Mouse (Mus musculus) forebrain, embryonic 13.5 days (tissue): ENCODE data around the gene Foxn3. TPM values are rescaled to one million over a fixed set of nuclear protein-coding genes. Genes with fewer than 3 reads are reported as not detected.
A peak's percentile ranks its signal among the peaks of the same experiment; 100 is the strongest.

ENCODE experiments used
- ATAC-seq: fragments of 200-750 bp; cut with Nextera tagmentation; 2 replicates; pipeline ENCODE4 v1.8.0; 2017
- H3K27ac ChIP-seq: fragments of 300-500 bp; sonication (generic); 2 replicates; pipeline ENCODE4 v1.5.1; 2015; ENCODE audit warnings: inconsistent platforms, mild to moderate bottlenecking, moderate library complexity
- H3K27me3 ChIP-seq: fragments of 300-500 bp; sonication (generic); 2 replicates; pipeline ENCODE4 v1.6.1; 2015; ENCODE audit warnings: mild to moderate bottlenecking, inconsistent platforms
- H3K36me3 ChIP-seq: fragments of 300-500 bp; sonication (generic); 2 replicates; pipeline ENCODE4 v1.6.1; 2015; ENCODE audit warnings: mild to moderate bottlenecking, inconsistent platforms; ENCODE audit not compliant: poor library complexity, severe bottlenecking
- H3K4me1 ChIP-seq: fragments of 300-500 bp; sonication (generic); 2 replicates; pipeline ENCODE4 v1.6.1; 2015; ENCODE audit warnings: inconsistent platforms
- H3K4me2 ChIP-seq: fragments of 300-500 bp; sonication (generic); 2 replicates; pipeline ENCODE4 v1.6.1; 2015; ENCODE audit warnings: inconsistent platforms, mild to moderate bottlenecking, moderate library complexity
- H3K4me3 ChIP-seq: fragments of 300-500 bp; sonication (generic); 2 replicates; pipeline ENCODE4 v1.5.1; 2015; ENCODE audit warnings: mild to moderate bottlenecking, inconsistent platforms
- H3K9ac ChIP-seq: fragments of 300-500 bp; sonication (generic); 2 replicates; pipeline ENCODE4 v1.6.1; 2015; ENCODE audit warnings: mild to moderate bottlenecking, inconsistent platforms
- H3K9me3 ChIP-seq: fragments of 300-500 bp; sonication (generic); replicated peaks from 2 replicates; pipeline ENCODE4 v1.6.1; 2016; ENCODE audit warnings: inconsistent platforms
- WGBS: fragments of 180-500 bp; shearing (Covaris S2); methylation state at CpG from one replicate; pipeline ENCODE4 v1.1.7; 2015; 5-methylcytosine and 5-hydroxymethylcytosine counted together
- polyA plus RNA-seq: library from polyadenylated mRNA; unstranded; fragments of >200 nt; fragmentation: Nextera tagmentation; extraction: Ambion mirVana; gene quantifications from 2 replicates; pipeline ENCODE4 v1.2.1, GENCODE M21; 2015

Gene Foxn3
- polyA plus RNA-seq, 1 experiment from 2014 or later: 83.5 TPM

DNA sequence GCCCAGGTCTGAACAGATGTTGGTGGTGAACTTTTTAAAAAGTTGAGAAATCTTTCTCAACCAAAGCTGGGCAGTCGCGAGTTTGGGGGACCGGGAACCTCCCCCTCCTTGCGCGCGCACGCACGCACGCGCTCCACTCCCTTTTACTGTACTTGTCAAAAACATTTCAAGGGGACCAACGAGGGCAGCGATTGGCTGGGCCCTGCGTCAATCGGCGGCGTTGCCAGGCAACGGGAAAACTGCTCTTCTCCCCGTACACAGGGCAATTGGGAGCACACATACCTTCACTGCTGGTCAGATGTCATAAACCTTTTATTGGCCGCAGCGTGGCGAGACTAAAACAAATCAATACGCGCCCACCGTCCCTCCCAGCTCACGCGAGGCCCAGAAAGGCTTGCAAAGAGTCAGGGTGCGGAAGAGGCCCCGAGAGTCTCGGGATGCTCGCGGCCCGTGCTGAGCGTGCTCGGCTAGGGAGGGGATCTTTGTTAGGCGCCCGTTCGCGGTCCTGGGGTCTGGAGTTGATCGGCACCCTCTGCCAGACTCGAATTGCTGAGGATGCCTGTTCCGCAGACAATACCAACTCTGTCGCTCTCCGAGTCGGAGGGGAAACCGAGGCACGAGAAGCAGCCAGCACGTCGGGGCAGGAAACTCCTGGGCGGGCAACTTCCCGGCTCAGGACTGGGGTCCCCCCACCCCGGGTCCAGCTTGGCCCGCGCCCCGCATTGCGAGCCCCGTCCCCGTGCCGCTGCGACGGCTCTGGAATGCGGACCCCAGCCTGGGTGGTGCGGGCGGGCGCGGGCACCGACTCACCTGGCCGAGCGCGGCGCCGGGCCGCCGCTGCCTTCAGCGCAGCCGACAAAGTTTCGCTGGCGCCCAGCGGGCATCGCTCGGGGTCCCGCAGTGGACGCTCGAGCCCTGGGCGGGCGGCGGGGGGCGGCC lies 171.2 kb downstream of the Foxn3 start:
- peaks cover 31% of the 10 kb centered on the region for H3K4me1 ChIP-seq
- peak overlapping the region; percentile 81 for H3K4me3 ChIP-seq
- no peaks in the 10 kb centered on the region; the same call in 1 of the 2 replicates for H3K27me3 ChIP-seq
- no peaks in the 10 kb centered on the region for H3K9me3 ChIP-seq
- peak overlapping the region; percentile 83 for H3K9ac ChIP-seq
- peaks cover 15% of the 10 kb centered on the region for H3K36me3 ChIP-seq
- H3K27ac ChIP-seq: peak overlapping the region; percentile 87
- peak; percentile 93 for ATAC-seq
- peak overlapping the region; percentile 84 for H3K4me2 ChIP-seq
- WGBS: under 1% methylated on average over 62 of the region's 87 CpGs

DNA sequence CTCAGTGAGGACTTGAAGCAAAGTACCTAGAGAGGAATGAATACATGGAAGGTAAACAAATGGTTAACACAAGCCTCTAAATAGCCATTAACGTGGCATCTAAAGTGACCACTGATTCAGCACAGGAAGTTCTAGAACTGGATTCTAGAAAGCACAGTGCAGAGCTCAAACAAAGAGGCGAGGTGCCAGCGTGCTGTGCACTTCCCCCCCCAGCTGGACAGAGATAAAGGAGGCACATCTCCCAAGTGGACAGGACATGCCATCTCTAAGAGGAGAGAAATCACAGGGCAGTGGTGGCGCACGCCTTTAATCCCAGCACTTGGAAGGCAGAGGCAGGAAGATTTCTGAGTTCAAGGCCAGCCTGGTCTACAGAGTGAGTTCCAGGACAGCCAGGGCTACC lies 173.0 kb downstream of the Foxn3 start:
- 78% methylated on average over 5 of the region's 5 CpGs for WGBS
- no peaks in the 10 kb centered on the region; the same call in 1 of the 2 replicates for H3K27me3 ChIP-seq
- H3K36me3 ChIP-seq: peaks cover 15% of the 10 kb centered on the region
- no peak overlapping the region for H3K9ac ChIP-seq
- peaks cover 49% of the 10 kb centered on the region for H3K4me1 ChIP-seq
- no peak overlapping the region for H3K4me3 ChIP-seq
- no peak overlapping the region for H3K27ac ChIP-seq
- H3K9me3 ChIP-seq: no peaks in the 10 kb centered on the region
- H3K4me2 ChIP-seq: no peak overlapping the region
- ATAC-seq: no peak

- no peak overlapping the region for H3K9ac ChIP-seq
- H3K27me3 ChIP-seq: no peaks in the 10 kb centered on the region
- H3K9me3 ChIP-seq: no peaks in the 10 kb centered on the region
- WGBS: 96% methylated on average over 7 of the region's 7 CpGs
- no peak overlapping the region for H3K27ac ChIP-seq
- peaks cover 15% of the 10 kb centered on the region for H3K36me3 ChIP-seq
- H3K4me3 ChIP-seq: no peak overlapping the region
- H3K4me1 ChIP-seq: peaks cover 54% of the 10 kb centered on the region
- no peak overlapping the region for H3K4me2 ChIP-seq
- ATAC-seq: no peak
Measured at GRCm38 (mm10) chr12:99389244-99389643, 174.1 kb downstream of the Foxn3 start.

GRCm38 (mm10) chr12:99385897-99386834 lies 177.2 kb downstream of the Foxn3 start:
- 65% methylated on average over 17 of the region's 17 CpGs for whole genome bisulfite sequencing
- H3K4me3 ChIP-seq: no peak overlapping the region
- H3K9ac ChIP-seq: no peak overlapping the region
- H3K9me3 ChIP-seq: no peaks in the 10 kb centered on the region
- H3K4me1 ChIP-seq: peaks cover 39% of the 10 kb centered on the region
- H3K4me2 ChIP-seq: no peak overlapping the region
- H3K27me3 ChIP-seq: no peaks in the 10 kb centered on the region
- H3K27ac ChIP-seq: peak overlapping the region; percentile 31; the same call in 1 of the 2 replicates
- no peak for ATAC-seq
- H3K36me3 ChIP-seq: peaks cover 37% of the 10 kb centered on the region

DNA sequence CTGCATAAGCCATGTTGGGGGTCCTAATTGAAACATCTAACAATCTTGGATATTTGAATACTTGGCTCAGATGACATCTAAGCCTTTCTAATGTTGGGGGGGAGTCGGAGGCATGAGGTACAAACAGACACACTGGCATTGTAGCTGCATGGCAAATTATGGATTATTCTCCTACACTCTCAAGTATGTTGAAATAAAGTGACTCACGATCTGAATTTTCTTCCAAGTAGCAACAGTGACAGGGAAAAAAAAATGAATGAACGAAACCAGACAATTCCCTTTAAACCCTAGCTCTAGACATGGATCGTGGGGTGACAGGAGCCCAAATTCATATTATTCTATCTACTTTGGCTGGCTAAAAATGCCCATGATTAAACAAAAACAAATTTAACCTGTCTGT lies 178.3 kb downstream of the Foxn3 start:
- H3K4me3 ChIP-seq: no peak overlapping the region
- H3K27me3 ChIP-seq: no peaks in the 10 kb centered on the region
- no peak for ATAC-seq
- H3K9me3 ChIP-seq: no peaks in the 10 kb centered on the region
- H3K4me2 ChIP-seq: no peak overlapping the region
- H3K4me1 ChIP-seq: peaks cover 40% of the 10 kb centered on the region
- H3K27ac ChIP-seq: no peak overlapping the region
- H3K36me3 ChIP-seq: peaks cover 41% of the 10 kb centered on the region
- H3K9ac ChIP-seq: no peak overlapping the region
- 89% methylated on average over 4 of the region's 4 CpGs for WGBS

GRCm38 (mm10) chr12:99381317-99381716 lies 182.1 kb downstream of the Foxn3 start:
- WGBS: 92% methylated on average over 9 of the region's 9 CpGs
- ATAC-seq: no peak
- H3K9me3 ChIP-seq: no peaks in the 10 kb centered on the region
- no peak overlapping the region for H3K27ac ChIP-seq
- H3K36me3 ChIP-seq: peaks cover 25% of the 10 kb centered on the region
- peaks cover 61% of the 10 kb centered on the region for H3K4me1 ChIP-seq
- H3K4me3 ChIP-seq: no peak overlapping the region
- no peak overlapping the region for H3K4me2 ChIP-seq
- no peaks in the 10 kb centered on the region for H3K27me3 ChIP-seq
- no peak overlapping the region for H3K9ac ChIP-seq

GRCm38 (mm10) chr12:99380855-99381262 lies 182.5 kb downstream of the Foxn3 start:
- Histone ChIP-seq H3K9me3 (no peaks in the 10 kb centered on the region), H3K4me1 (peaks cover 61% of the 10 kb centered on the region), H3K4me3 (no peak overlapping the region), H3K36me3 (peaks cover 25% of the 10 kb centered on the region), H3K9ac (no peak overlapping the region), H3K27ac (no peak overlapping the region), H3K27me3 (no peaks in the 10 kb centered on the region), H3K4me2 (no peak overlapping the region)
- no peak for ATAC-seq
- WGBS: 54% methylated on average over 4 of the region's 4 CpGs

- 35% methylated on average over 6 of the region's 6 CpGs for WGBS
- peaks cover 62% of the 10 kb centered on the region for H3K4me1 ChIP-seq
- H3K4me2 ChIP-seq: no peak overlapping the region
Measured at GRCm38 (mm10) chr12:99380124-99380523, 183.3 kb downstream of the Foxn3 start.

DNA sequence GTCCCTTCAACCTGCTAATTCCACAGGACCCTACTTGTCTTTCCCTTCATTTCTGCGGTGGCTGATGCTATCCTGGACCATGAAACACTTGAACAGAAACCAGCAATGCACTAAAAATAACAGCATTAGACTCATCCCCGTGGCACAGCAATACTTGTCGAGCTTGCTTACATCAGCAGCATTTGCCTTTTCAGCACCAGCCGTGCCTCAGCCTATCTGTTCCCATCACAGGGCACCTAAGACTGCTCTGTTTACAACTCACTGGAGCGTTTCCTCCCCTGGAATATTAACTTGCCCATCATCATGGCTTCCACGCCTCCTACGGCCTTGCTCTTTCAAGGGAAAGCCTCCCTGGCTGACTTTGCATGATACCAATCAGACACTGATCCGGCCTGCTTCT lies 185.1 kb downstream of the Foxn3 start:
- Histone ChIP-seq H3K4me2 (no peak overlapping the region), H3K4me1 (peaks cover 69% of the 10 kb centered on the region), H3K9ac (no peak overlapping the region), H3K27ac (no peak overlapping the region), H3K9me3 (no peaks in the 10 kb centered on the region), H3K36me3 (peaks cover 36% of the 10 kb centered on the region), H3K4me3 (no peak overlapping the region), H3K27me3 (no peaks in the 10 kb centered on the region)
- WGBS: 85% methylated on average over 8 of the region's 8 CpGs
- no peak for ATAC-seq

More at GRCm38 (mm10) chr12:99380124-99380523, 183.3 kb downstream of the Foxn3 start:
- Histone ChIP-seq H3K36me3 (peaks cover 25% of the 10 kb centered on the region), H3K9me3 (no peaks in the 10 kb centered on the region), H3K9ac (no peak overlapping the region), H3K27ac (no peak overlapping the region), H3K4me3 (no peak overlapping the region), H3K27me3 (no peaks in the 10 kb centered on the region)
- ATAC-seq: no peak

DNA sequence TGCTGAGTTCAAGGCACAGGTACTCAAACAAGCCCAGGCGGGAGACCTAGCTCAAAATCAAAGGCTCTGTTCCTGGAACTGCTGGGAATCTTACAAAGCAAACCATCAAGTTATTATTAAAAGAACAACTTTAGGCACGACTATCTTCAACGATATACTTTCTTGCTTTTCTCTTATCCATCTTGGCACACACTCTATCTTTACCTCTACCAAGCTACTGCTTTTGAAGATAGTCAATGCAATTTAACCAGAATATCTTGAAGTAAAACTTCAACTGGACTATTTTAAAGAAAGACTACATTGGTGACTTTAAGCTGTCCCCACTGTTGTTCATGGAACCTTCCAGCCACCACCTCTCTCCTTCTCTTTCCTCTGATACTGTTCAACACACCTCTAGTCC lies 185.7 kb downstream of the Foxn3 start:
- Histone ChIP-seq H3K9ac (no peak overlapping the region), H3K9me3 (no peaks in the 10 kb centered on the region), H3K36me3 (peaks cover 35% of the 10 kb centered on the region), H3K27ac (no peak overlapping the region), H3K4me2 (no peak overlapping the region), H3K27me3 (no peaks in the 10 kb centered on the region), H3K4me3 (no peak overlapping the region), H3K4me1 (peaks cover 69% of the 10 kb centered on the region)
- ATAC-seq: no peak
- WGBS: 77% methylated on average over 3 of the region's 3 CpGs

DNA sequence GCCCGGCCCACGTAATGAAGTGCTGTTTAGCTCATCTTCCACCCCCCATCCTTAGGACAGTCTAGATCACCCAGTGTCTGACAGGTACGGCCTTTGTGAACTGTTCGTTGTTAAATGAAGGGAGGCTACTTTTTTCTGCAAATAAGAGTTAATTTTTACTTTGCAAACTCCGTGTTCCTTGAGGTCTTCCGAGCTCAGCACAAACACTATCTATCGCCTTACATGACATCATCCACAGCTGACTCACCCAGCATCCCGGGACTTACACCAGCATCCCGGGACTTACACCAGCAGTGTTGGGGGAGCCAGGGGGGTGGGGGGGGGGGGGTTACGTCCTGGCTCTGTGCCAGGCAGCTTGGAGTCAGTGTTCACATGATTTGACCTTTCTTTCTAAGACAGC lies 186.3 kb downstream of the Foxn3 start:
- Histone ChIP-seq H3K9ac (no peak overlapping the region), H3K4me1 (peaks cover 70% of the 10 kb centered on the region), H3K36me3 (peaks cover 29% of the 10 kb centered on the region), H3K4me3 (no peak overlapping the region), H3K27me3 (no peaks in the 10 kb centered on the region), H3K9me3 (no peaks in the 10 kb centered on the region), H3K27ac (no peak overlapping the region), H3K4me2 (no peak overlapping the region)
- 75% methylated on average over 10 of the region's 10 CpGs for WGBS
- no peak for ATAC-seq
